Mouse (Mus musculus): ENCODE measurements around the gene Prdm15. TPM values are rescaled to one million over a fixed set of nuclear protein-coding genes. Genes with fewer than 3 reads are reported as not detected.

Gene Prdm15
- polyA plus RNA-seq, 1 experiment from 2014 or later, result 10.3 TPM

- Histone ChIP-seq H3K4me1 (ENCODE audit: control insufficient read depth, insufficient read depth, low read length) (peaks cover 6% of the 10 kb centered on the region; the same call in 1 of the 2 replicates), H3K27ac (ENCODE audit: low read depth, low read length) (no peak overlapping the region), H3K9ac (replicated peaks; ENCODE audit: low read depth, low read length) (no peak overlapping the region), H3K27me3 (ENCODE audit: control insufficient read depth, insufficient read depth, low read length) (peaks cover 39% of the 10 kb centered on the region), H3K9me3 (ENCODE audit: control insufficient read depth, low read length) (no peaks in the 10 kb centered on the region), H3K4me2 (ENCODE audit: low read depth, low read length) (peak overlapping the region; percentile 58), H3K36me3 (ENCODE audit: control insufficient read depth, insufficient read depth, low read length) (no peaks in the 10 kb centered on the region), H3K4me3 (ENCODE audit: low read depth, low read length) (peak overlapping the region; percentile 29; the same call in 1 of the 2 replicates)
- WGBS, result 12% methylated on average over 13 of the region's 13 CpGs
- ATAC-seq (ENCODE audit: low read depth), result no peak
Measured at GRCm38 (mm10) chr16:97763990-97764340, 87.7 kb downstream of the Prdm15 start.

DNA sequence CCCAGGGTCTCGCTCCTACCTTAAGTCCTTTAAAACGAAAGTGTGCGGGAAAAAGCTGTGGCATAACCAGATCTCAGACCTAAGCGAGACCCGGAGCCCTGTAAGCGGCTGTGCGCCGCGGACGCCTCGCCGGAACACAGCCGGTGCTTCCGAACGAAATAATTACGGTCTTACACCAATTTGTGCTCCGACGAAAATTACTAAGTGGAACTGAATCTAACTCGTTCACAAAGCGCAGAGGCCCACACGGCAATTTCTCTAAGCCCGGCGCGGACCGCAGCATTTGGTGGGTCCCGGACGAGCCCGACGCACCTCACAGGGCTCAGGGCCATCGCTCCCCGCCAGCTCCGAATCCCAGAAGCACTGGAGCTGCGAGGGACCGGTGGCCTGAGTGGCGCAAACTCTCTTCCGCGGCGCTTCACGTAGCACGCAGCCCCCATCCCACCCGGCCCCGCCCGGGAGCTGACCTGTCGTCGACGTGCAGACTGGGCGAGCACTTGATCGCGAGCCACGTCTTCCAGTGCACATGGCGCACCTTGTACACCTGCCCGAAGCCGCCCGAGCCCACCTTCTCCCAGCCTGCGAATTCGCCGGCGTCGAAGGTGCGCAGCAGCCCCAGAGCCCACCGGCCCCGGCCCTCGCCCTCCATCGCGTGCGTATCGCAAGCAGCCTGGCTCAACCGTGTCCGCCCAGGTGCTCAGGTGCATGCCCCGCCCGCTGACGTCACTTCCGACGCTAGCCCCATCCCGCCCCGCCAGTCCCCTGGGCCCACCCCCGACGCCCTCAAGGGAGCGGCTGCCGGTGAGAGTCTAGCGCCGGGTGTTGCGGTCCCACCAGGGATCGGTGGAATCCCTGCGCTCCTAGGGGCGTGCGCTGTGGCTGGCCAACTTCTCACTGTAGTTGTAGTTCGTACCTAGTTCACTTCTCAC is 88.3 kb downstream of the Prdm15 start, which contains the start of gene Ripk4:
Gene Ripk4, minus strand, starts transcription at position 727 of the 929 bp plus-strand sequence.
- peaks cover 6% of the 10 kb centered on the region; the same call in 1 of the 2 replicates for H3K4me1 ChIP-seq (ENCODE audit: control insufficient read depth, insufficient read depth, low read length)
- H3K4me3 ChIP-seq (ENCODE audit: low read depth, low read length), result peak within 1 kb of the TSS; percentile 29
- H3K36me3 ChIP-seq (ENCODE audit: control insufficient read depth, insufficient read depth, low read length), result no peaks in the 10 kb centered on the region
- peaks cover 39% of the 10 kb centered on the region for H3K27me3 ChIP-seq (ENCODE audit: control insufficient read depth, insufficient read depth, low read length)
- H3K9ac ChIP-seq (replicated peaks; ENCODE audit: low read depth, low read length), result no peak within 1 kb of the TSS
- H3K4me2 ChIP-seq (ENCODE audit: low read depth, low read length), result peak within 1 kb of the TSS; percentile 58
- no peaks in the 10 kb centered on the region for H3K9me3 ChIP-seq (ENCODE audit: control insufficient read depth, low read length)
- WGBS, result under 1% methylated on average over 88 of the region's 88 CpGs
- ATAC-seq (ENCODE audit: low read depth), result peak; percentile 63; the same call in 1 of the 2 replicates
- no peak within 1 kb of the TSS for H3K27ac ChIP-seq (ENCODE audit: low read depth, low read length)

- WGBS, result 43% methylated on average over 2 of the region's 2 CpGs
Measured at GRCm38 (mm10) chr16:97761782-97762181, 89.9 kb downstream of the Prdm15 start.

DNA sequence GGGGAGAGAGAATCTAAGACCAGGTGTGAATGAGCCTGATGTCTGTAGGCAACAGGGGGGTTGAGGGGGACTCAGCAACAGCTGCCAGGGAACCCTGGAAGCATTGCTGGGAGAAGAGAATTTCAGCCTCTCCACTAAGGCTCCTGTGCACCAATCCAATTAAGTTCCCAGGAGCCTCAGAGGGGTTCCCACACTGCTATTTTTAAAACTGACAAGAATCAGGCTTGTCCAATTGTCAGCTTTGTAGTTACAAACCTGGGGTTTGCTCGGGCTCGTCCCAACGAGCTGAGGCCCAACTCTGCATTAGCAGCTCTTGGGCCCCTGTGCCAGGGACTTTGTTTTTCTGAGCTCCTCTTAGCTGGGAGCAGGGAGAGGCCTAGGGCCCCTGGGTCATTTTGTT is 92.0 kb downstream of the Prdm15 start:
- H3K4me1 ChIP-seq (ENCODE audit: control insufficient read depth, insufficient read depth, low read length), result peaks cover 6% of the 10 kb centered on the region; the same call in 1 of the 2 replicates
- no peak for ATAC-seq (ENCODE audit: low read depth)
- no peak overlapping the region for H3K9ac ChIP-seq (replicated peaks; ENCODE audit: low read depth, low read length)
- no peak overlapping the region for H3K27ac ChIP-seq (ENCODE audit: low read depth, low read length)
- no peaks in the 10 kb centered on the region for H3K9me3 ChIP-seq (ENCODE audit: control insufficient read depth, low read length)
- H3K27me3 ChIP-seq (ENCODE audit: control insufficient read depth, insufficient read depth, low read length), result peaks cover 32% of the 10 kb centered on the region
- no peaks in the 10 kb centered on the region for H3K36me3 ChIP-seq (ENCODE audit: control insufficient read depth, insufficient read depth, low read length)
- no peak overlapping the region for H3K4me3 ChIP-seq (ENCODE audit: low read depth, low read length)
- H3K4me2 ChIP-seq (ENCODE audit: low read depth, low read length), result no peak overlapping the region
- 23% methylated on average over 3 of the region's 3 CpGs for WGBS

More at GRCm38 (mm10) chr16:97761782-97762181, 89.9 kb downstream of the Prdm15 start:
- Histone ChIP-seq H3K27ac (ENCODE audit: low read depth, low read length) (no peak overlapping the region), H3K4me3 (ENCODE audit: low read depth, low read length) (no peak overlapping the region), H3K27me3 (ENCODE audit: control insufficient read depth, insufficient read depth, low read length) (peaks cover 39% of the 10 kb centered on the region), H3K4me2 (ENCODE audit: low read depth, low read length) (no peak overlapping the region), H3K36me3 (ENCODE audit: control insufficient read depth, insufficient read depth, low read length) (no peaks in the 10 kb centered on the region), H3K9ac (replicated peaks; ENCODE audit: low read depth, low read length) (no peak overlapping the region), H3K4me1 (ENCODE audit: control insufficient read depth, insufficient read depth, low read length) (peaks cover 6% of the 10 kb centered on the region; the same call in 1 of the 2 replicates), H3K9me3 (ENCODE audit: control insufficient read depth, low read length) (no peaks in the 10 kb centered on the region)
- no peak for ATAC-seq (ENCODE audit: low read depth)

DNA sequence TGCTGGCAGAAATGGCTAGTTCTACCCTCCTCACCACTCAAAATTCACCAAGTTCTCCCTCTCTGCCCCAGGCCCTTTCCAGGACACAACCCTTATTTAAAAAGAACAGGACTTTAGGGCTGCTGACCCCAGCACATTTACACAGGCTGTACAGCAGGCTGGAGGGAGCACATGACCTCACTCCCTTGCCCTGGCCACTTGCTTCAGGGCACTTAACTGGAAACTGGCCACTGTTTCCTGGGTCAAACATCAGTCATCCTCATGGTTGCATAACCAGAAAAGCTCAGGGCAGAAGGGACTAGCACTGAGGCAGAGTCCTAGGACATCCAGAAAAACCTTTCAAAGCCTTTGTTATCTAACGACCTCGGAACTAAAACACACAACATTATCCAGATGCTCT is 93.4 kb downstream of the Prdm15 start:
- Histone ChIP-seq H3K9me3 (ENCODE audit: control insufficient read depth, low read length) (no peaks in the 10 kb centered on the region), H3K27me3 (ENCODE audit: control insufficient read depth, insufficient read depth, low read length) (peaks cover 18% of the 10 kb centered on the region), H3K36me3 (ENCODE audit: control insufficient read depth, insufficient read depth, low read length) (no peaks in the 10 kb centered on the region), H3K4me3 (ENCODE audit: low read depth, low read length) (no peak overlapping the region), H3K4me2 (ENCODE audit: low read depth, low read length) (no peak overlapping the region), H3K27ac (ENCODE audit: low read depth, low read length) (no peak overlapping the region), H3K4me1 (ENCODE audit: control insufficient read depth, insufficient read depth, low read length) (peaks cover under 1% of the 10 kb centered on the region; the same call in 1 of the 2 replicates), H3K9ac (replicated peaks; ENCODE audit: low read depth, low read length) (no peak overlapping the region)
- no peak for ATAC-seq (ENCODE audit: low read depth)
- WGBS, result 77% methylated on average over 2 of the region's 2 CpGs

GRCm38 (mm10) chr16:97756460-97756859 is 95.2 kb downstream of the Prdm15 start:
- no peak overlapping the region for H3K27ac ChIP-seq (ENCODE audit: low read depth, low read length)
- H3K4me3 ChIP-seq (ENCODE audit: low read depth, low read length), result no peak overlapping the region
- H3K4me1 ChIP-seq (ENCODE audit: control insufficient read depth, insufficient read depth, low read length), result no peaks in the 10 kb centered on the region
- 83% methylated on average over 2 of the region's 2 CpGs for WGBS
- ATAC-seq (ENCODE audit: low read depth), result no peak
- H3K9me3 ChIP-seq (ENCODE audit: control insufficient read depth, low read length), result no peaks in the 10 kb centered on the region
- H3K27me3 ChIP-seq (ENCODE audit: control insufficient read depth, insufficient read depth, low read length), result peaks cover 5% of the 10 kb centered on the region
- H3K9ac ChIP-seq (replicated peaks; ENCODE audit: low read depth, low read length), result no peak overlapping the region
- H3K36me3 ChIP-seq (ENCODE audit: control insufficient read depth, insufficient read depth, low read length), result no peaks in the 10 kb centered on the region
- H3K4me2 ChIP-seq (ENCODE audit: low read depth, low read length), result no peak overlapping the region

DNA sequence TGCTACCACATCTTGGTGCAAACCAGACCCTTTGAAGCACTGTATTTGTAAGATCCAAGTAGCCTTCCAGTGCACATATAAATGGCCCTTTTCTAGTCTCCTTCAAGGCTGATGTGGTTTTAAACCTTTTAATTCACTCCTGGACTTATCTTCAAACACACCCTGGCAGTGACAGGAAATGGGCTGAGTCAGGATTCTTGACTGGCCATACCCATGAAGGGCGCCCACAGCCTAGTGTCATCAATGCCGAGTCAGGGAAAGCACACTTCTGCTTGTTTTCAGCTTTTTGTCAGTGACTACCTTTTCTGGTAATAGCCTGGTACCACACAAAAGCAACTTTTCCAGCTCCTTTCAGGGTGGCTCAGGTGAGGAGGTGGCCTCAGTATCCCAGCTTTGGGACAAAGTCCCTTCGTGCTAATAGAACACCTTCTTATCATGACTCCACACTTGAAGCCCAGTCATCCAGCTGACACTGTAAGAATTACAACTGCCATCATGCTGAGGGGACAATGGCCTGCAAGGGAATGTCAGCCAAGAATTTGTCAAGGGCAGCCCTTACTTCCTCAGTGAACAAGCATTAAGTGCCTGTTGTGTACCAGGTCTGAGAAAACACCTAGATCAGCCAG is 99.2 kb downstream of the Prdm15 start:
- 88% methylated on average over 3 of the region's 3 CpGs for WGBS
- no peak overlapping the region for H3K4me3 ChIP-seq (ENCODE audit: low read depth, low read length)
- H3K36me3 ChIP-seq (ENCODE audit: control insufficient read depth, insufficient read depth, low read length), result no peaks in the 10 kb centered on the region
- no peaks in the 10 kb centered on the region for H3K9me3 ChIP-seq (ENCODE audit: control insufficient read depth, low read length)
- H3K27ac ChIP-seq (ENCODE audit: low read depth, low read length), result no peak overlapping the region
- no peaks in the 10 kb centered on the region for H3K4me1 ChIP-seq (ENCODE audit: control insufficient read depth, insufficient read depth, low read length)
- H3K27me3 ChIP-seq (ENCODE audit: control insufficient read depth, insufficient read depth, low read length), result no peaks in the 10 kb centered on the region
- H3K4me2 ChIP-seq (ENCODE audit: low read depth, low read length), result no peak overlapping the region
- ATAC-seq (ENCODE audit: low read depth), result no peak
- H3K9ac ChIP-seq (replicated peaks; ENCODE audit: low read depth, low read length), result no peak overlapping the region

DNA sequence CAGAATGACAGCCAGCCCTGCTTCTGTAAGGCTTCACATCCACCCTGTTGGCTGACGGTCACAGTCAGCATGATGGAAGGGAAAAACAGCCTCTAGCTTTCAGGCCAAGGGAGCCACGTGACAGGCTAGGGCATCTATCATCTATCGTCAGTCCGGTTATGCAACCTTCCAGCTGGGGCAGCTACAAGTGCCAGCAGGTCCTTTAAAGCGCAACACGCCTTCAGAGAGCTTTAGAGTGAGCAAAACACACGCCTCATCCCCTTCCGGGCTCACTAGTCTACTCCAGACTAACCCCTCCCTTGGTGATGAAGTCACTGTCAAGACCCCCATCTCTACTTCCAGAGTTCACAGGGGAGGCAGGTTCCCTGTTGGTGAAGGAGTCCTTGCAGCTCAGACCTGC is 99.8 kb downstream of the Prdm15 start:
- no peak overlapping the region for H3K4me3 ChIP-seq (ENCODE audit: low read depth, low read length)
- no peak overlapping the region for H3K9ac ChIP-seq (replicated peaks; ENCODE audit: low read depth, low read length)
- H3K36me3 ChIP-seq (ENCODE audit: control insufficient read depth, insufficient read depth, low read length), result no peaks in the 10 kb centered on the region
- no peaks in the 10 kb centered on the region for H3K9me3 ChIP-seq (ENCODE audit: control insufficient read depth, low read length)
- H3K4me1 ChIP-seq (ENCODE audit: control insufficient read depth, insufficient read depth, low read length), result no peaks in the 10 kb centered on the region
- no peak overlapping the region for H3K27ac ChIP-seq (ENCODE audit: low read depth, low read length)
- WGBS, result 74% methylated on average over 8 of the region's 8 CpGs
- no peak for ATAC-seq (ENCODE audit: low read depth)
- no peak overlapping the region for H3K4me2 ChIP-seq (ENCODE audit: low read depth, low read length)
- no peaks in the 10 kb centered on the region for H3K27me3 ChIP-seq (ENCODE audit: control insufficient read depth, insufficient read depth, low read length)

- H3K9ac ChIP-seq (replicated peaks; ENCODE audit: low read depth, low read length), result no peak overlapping the region
- no peaks in the 10 kb centered on the region for H3K27me3 ChIP-seq (ENCODE audit: control insufficient read depth, insufficient read depth, low read length)
- no peak for ATAC-seq (ENCODE audit: low read depth)
- no peaks in the 10 kb centered on the region for H3K9me3 ChIP-seq (ENCODE audit: control insufficient read depth, low read length)
- H3K4me3 ChIP-seq (ENCODE audit: low read depth, low read length), result no peak overlapping the region
- 92% methylated on average over 6 of the region's 6 CpGs for WGBS
- H3K4me2 ChIP-seq (ENCODE audit: low read depth, low read length), result no peak overlapping the region
- H3K27ac ChIP-seq (ENCODE audit: low read depth, low read length), result no peak overlapping the region
- H3K4me1 ChIP-seq (ENCODE audit: control insufficient read depth, insufficient read depth, low read length), result no peaks in the 10 kb centered on the region
- no peaks in the 10 kb centered on the region for H3K36me3 ChIP-seq (ENCODE audit: control insufficient read depth, insufficient read depth, low read length)
Measured at GRCm38 (mm10) chr16:97748421-97748820, 103.2 kb downstream of the Prdm15 start.

All from neural tube, embryonic 14.5 days (tissue).